ENCODE assay signal across 11 mouse cellular contexts in the genomic region with DNA sequence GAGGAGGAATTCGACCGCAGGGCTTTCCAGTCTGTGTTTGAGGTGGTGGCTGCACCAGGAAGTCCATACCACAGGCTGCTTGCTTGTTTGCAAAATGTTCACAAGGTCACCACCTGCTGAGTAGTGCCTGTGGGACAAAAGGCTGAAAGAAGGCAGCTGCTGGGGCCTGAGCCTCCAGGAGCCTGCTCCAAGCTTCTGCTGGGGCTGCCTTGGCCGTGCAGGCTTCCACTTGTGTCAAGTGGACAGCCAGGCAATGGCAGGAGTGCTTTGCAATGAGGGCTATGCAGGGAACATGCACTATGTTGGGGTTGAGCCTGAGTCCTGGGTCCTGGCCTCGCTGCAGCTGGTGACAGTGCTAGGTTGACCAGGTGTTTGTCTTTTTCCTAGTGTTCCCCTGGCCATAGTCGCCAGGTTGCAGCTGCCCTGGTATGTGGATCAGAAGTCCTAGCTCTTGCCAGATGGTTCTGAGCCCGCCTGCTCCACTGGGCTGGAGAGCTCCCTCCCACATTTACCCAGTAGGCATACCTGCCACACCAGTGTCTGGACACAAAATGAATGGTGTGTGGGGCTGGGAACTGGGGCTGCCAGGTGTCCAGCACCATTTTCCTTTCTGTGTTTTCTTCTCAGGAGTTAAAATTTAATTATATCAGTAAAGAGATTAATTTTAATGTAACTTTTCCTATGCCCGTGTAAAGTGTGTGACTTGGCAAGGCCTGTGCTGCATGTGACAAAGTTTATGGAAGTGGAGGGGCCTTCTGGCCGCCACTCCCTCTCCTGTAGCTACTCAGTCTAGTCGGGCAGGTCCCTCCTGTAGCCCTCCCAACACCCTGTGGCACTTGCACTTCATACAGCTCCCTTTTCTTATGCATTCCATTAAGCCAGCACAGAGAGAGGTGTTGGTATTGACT. TPM values are rescaled to one million over a fixed set of nuclear protein-coding genes. Genes with fewer than 3 reads are reported as not detected.
DNase-seq lines count a peak whose midpoint lies in the region; ATAC-seq and TF ChIP-seq lines count a peak whose summit lies in the region.
"Had no signal": no experiment of that assay in that cellular context is flagged by ENCODE, and none has a peak within 500 bp of the region (broad histone marks: within the 10 kb centered on the region; RNA-seq: fewer than 3 reads in every experiment).

No protein-coding gene starts in this region.

- peak overlapping the region; percentile 61; the same call in 1 of the 2 replicates for H3K27ac ChIP-seq in kidney, adult 2 months (ENCODE audit: insufficient read depth, low read depth, low read length)
- no peak overlapping the region for H3K27ac ChIP-seq in kidney, embryonic 16.5 days (ENCODE audit: low read length)
- peak overlapping the region; percentile 93 for H3K27ac ChIP-seq in liver, postnatal 0 days (ENCODE audit: low read depth)
- peak overlapping the region; percentile 44 for H3K27ac ChIP-seq in thymus, adult 2 months (ENCODE audit: control insufficient read depth, insufficient read depth, low read length)
- H3K27ac ChIP-seq: embryonic facial prominence, embryonic 13.5 days; gastrocnemius, adult 2 months had no signal

- no peak for TF ChIP-seq EP300 in liver, postnatal 0 days (IDR thresholded peaks at IDR 0.05; ENCODE audit: low read depth)

- no peak for TF ChIP-seq POLR2A in kidney, adult 2 months (IDR thresholded peaks at IDR 0.05; ENCODE audit: low read depth, low read length)
- TF ChIP-seq POLR2A in thymus, adult 2 months (IDR thresholded peaks at IDR 0.05; ENCODE audit: control insufficient read depth, extremely low read depth, insufficient read depth, low read length, poor library complexity), result no peak

- 58% methylated on average over 9 of the region's 9 CpGs for WGBS in kidney, adult 2 months
- WGBS in kidney, embryonic 16.5 days, result 80% methylated on average over 9 of the region's 9 CpGs
- WGBS in liver, postnatal 0 days (ENCODE audit: insufficient replicate concordance), result 78% methylated on average over 9 of the region's 9 CpGs
- 42% methylated on average over 9 of the region's 9 CpGs for WGBS in thymus, adult 2 months

- intact Hi-C loops in heart, postnatal 10 days (cut with DNase I), result no loop called here

- no peak overlapping the region for H3K4me2 ChIP-seq in kidney, embryonic 16.5 days (replicated peaks; ENCODE audit: low read depth, low read length)
- no peak overlapping the region for H3K4me2 ChIP-seq in liver, postnatal 0 days (ENCODE audit: low read depth, low read length)
- H3K4me2 ChIP-seq: embryonic facial prominence, embryonic 13.5 days; midbrain, embryonic 11.5 days had no signal

- no peak for ATAC-seq in kidney, embryonic 16.5 days (ENCODE audit: low FRiP score, low TSS enrichment)
- no peak for ATAC-seq in liver, postnatal 0 days

- H3K27me3 ChIP-seq in kidney, adult 2 months (replicated peaks; ENCODE audit: control insufficient read depth, insufficient read depth, low read length), result no peaks in the 10 kb centered on the region
- no peaks in the 10 kb centered on the region for H3K27me3 ChIP-seq in kidney, embryonic 16.5 days (ENCODE audit: insufficient read depth, low read length)
- H3K27me3 ChIP-seq in liver, postnatal 0 days (ENCODE audit: insufficient read depth, low read length), result no peaks in the 10 kb centered on the region
- H3K27me3 ChIP-seq in thymus, adult 2 months (ENCODE audit: control insufficient read depth, insufficient read depth, low read length), result no peaks in the 10 kb centered on the region
- H3K27me3 ChIP-seq: CH12.LX; embryonic facial prominence, embryonic 13.5 days had no signal

- no peaks in the 10 kb centered on the region for H3K9me3 ChIP-seq in kidney, embryonic 16.5 days (ENCODE audit: low read length)
- H3K9me3 ChIP-seq in liver, postnatal 0 days (ENCODE audit: low read length), result no peaks in the 10 kb centered on the region
- H3K9me3 ChIP-seq: embryonic facial prominence, embryonic 13.5 days had no signal

- no peak overlapping the region for H3K9ac ChIP-seq in kidney, embryonic 16.5 days (replicated peaks; ENCODE audit: low read length)
- no peak overlapping the region; the same call in 1 of the 2 replicates for H3K9ac ChIP-seq in liver, postnatal 0 days (replicated peaks)
- H3K9ac ChIP-seq: embryonic facial prominence, embryonic 13.5 days had no signal

- no peak overlapping the region for H3K4me3 ChIP-seq in kidney, adult 2 months (ENCODE audit: insufficient read depth, low read depth, low read length)
- H3K4me3 ChIP-seq in kidney, embryonic 16.5 days (ENCODE audit: low read length), result no peak overlapping the region
- no peak overlapping the region for H3K4me3 ChIP-seq in liver, postnatal 0 days (ENCODE audit: low read depth, low read length)
- no peak overlapping the region for H3K4me3 ChIP-seq in thymus, adult 2 months (ENCODE audit: control insufficient read depth, insufficient read depth, low read length)
- H3K4me3 ChIP-seq: embryonic facial prominence, embryonic 13.5 days; gastrocnemius, adult 2 months had no signal

- peak; percentile 32 for DNase-seq in kidney, adult 2 months
- DNase-seq in heart, postnatal 10 days, result peak; percentile 23 to 48
- DNase-seq in liver, postnatal 0 days, result no peak
- peak; percentile 59 for DNase-seq in thymus, adult 2 months
- no peak for DNase-seq in adipocyte (ENCODE audit: low spot score)
- no peak for DNase-seq in cerebellum, adult 9-11 months
- DNase-seq: gastrocnemius, adult 2 months had no signal

- peaks cover 1% of the 10 kb centered on the region; the same call in 1 of the 2 replicates for H3K36me3 ChIP-seq in kidney, adult 2 months (ENCODE audit: control insufficient read depth, insufficient read depth, low read length)
- peaks cover 43% of the 10 kb centered on the region for H3K36me3 ChIP-seq in kidney, embryonic 16.5 days (ENCODE audit: insufficient read depth, low read length)
- peaks cover 40% of the 10 kb centered on the region for H3K36me3 ChIP-seq in liver, postnatal 0 days (replicated peaks; ENCODE audit: insufficient read depth, low read length)
- H3K36me3 ChIP-seq in thymus, adult 2 months (ENCODE audit: control insufficient read depth, insufficient read depth, low read length), result no peaks in the 10 kb centered on the region

- no peak for TF ChIP-seq CTCF in kidney, adult 2 months (conservative IDR thresholded peaks at IDR 0.05; ENCODE audit: insufficient read depth, insufficient read length, low read depth, low read length)
- TF ChIP-seq CTCF in liver, postnatal 0 days (IDR thresholded peaks at IDR 0.05; ENCODE audit: low read depth), result no peak
- no peak for TF ChIP-seq CTCF in thymus, adult 2 months (IDR thresholded peaks at IDR 0.05; ENCODE audit: borderline replicate concordance, control insufficient read depth, extremely low read depth, insufficient read depth, low read length, poor library complexity)

- no peaks in the 10 kb centered on the region for H3K4me1 ChIP-seq in kidney, adult 2 months (ENCODE audit: control insufficient read depth, insufficient read depth, low read length)
- no peaks in the 10 kb centered on the region for H3K4me1 ChIP-seq in kidney, embryonic 16.5 days (ENCODE audit: insufficient read depth, low read length)
- peaks cover 14% of the 10 kb centered on the region for H3K4me1 ChIP-seq in liver, postnatal 0 days (ENCODE audit: insufficient read depth)
- peaks cover 28% of the 10 kb centered on the region for H3K4me1 ChIP-seq in thymus, adult 2 months (replicated peaks; ENCODE audit: control insufficient read depth, insufficient read depth, low read length)

RNA-seq across cellular contexts. Expression of a gene that starts 1.2 kb away (rescaled TPM):
- 1.1 and 1.8 TPM in 2 replicates for polyA plus RNA-seq in kidney, adult 2 months (2012; rRNA removed)
- 0.27 and 0.95 TPM in 2 replicates for polyA plus RNA-seq in kidney, embryonic 16.5 days (2015; fragmentation: Nextera tagmentation; extraction: Ambion mirVana)
- under 1 TPM; 0.25 to 0.62 TPM for total RNA-seq in heart, postnatal 10 days (2021)
- polyA plus RNA-seq in liver, postnatal 0 days (2015; fragmentation: Nextera tagmentation; extraction: Ambion mirVana), result 0.05 and 0.22 TPM in 2 replicates
- 3.9 and 6.5 TPM in 2 replicates for polyA plus RNA-seq in thymus, adult 2 months (2012; rRNA removed)

RNA-seq across cellular contexts. Expression of a gene that starts 40.3 kb away (rescaled TPM):
- 14.1 and 20.7 TPM in 2 replicates for polyA plus RNA-seq in kidney, adult 2 months (2012; rRNA removed)
- 32.4 and 34.7 TPM in 2 replicates for polyA plus RNA-seq in kidney, embryonic 16.5 days (2015; fragmentation: Nextera tagmentation; extraction: Ambion mirVana)
- total RNA-seq in heart, postnatal 10 days (2021), result 10 to 100 TPM; 32.5 to 36.5 TPM
- 6.9 and 7.3 TPM in 2 replicates for polyA plus RNA-seq in liver, postnatal 0 days (2015; fragmentation: Nextera tagmentation; extraction: Ambion mirVana)
- polyA plus RNA-seq in thymus, adult 2 months (2012; rRNA removed), result 50.7 and 51.7 TPM in 2 replicates

Comparison
In these comparisons a context has a peak if more than half of its experiments do, and no peak if none do; other contexts are left out.
1. DNase-seq: peak in kidney, adult 2 months (single experiment), heart, postnatal 10 days (2 of 2) and thymus, adult 2 months (single experiment); none in liver, postnatal 0 days (single experiment), adipocyte (single experiment) and cerebellum, adult 9-11 months (single experiment).